Mouse (Mus musculus): ENCODE measurements around the gene Slc13a2.

The Slc13a2 gene

DNA sequence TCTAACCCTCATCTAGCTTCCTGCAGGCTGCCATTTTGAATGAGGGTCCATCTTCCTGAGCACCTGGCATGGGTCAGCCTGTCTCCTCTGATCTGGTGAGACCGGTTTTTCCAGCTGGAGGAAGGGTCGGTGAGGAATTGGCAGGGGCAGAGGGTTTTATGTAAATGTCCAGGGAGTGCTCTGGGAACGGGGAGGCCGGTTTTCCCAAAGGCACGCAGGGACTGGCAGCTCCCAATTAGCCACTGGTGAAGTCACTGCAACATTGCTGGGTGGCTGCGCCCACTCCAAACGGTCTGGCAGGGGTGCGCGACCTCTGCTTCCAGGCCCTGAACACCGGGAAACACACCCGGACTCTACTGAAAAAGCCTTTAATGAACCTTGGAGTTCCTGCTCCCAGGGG lies 25.1 kb downstream of the Slc13a2 start:
- DNase-seq (ENCODE audit: low read depth, low spot score) = no peak

- DNase-seq (ENCODE audit: low read depth, low spot score) = no peak
Measured at GRCm38 (mm10) chr11:78392728-78393127, 29.3 kb downstream of the Slc13a2 start.

DNA sequence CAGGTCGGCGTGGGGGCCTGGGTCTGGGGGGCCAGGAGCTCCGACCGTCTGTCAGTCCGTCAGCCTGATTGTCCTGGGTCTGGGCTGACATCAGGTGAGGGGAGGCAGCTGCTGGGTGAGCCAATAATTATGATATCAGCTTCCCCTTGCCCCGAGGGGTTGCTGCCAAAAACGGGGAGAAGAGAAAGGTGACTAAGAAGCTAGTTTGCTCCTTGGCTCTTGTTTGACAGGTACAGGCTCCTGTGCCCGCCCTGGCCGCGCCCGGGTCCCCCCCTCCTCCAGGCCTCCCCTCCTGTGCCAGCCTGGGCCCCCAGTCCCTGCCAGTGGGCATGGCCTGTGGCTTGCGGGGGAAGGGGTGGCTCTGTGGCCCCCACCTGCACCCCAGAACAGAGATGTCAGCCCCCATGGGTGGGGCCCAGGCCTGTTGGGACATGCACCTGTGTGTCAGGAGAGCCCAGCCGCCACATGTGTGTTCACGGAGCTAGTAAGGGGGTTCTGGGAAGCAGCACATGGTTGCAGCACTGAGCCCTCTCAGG lies 35.4 kb downstream of the Slc13a2 start, which contains the start of gene Foxn1:
Gene Foxn1 (minus strand): TSS at position 51 of the 536 bp plus-strand sequence.
- DNase-seq (ENCODE audit: low read depth, low spot score) = no peak

DNA sequence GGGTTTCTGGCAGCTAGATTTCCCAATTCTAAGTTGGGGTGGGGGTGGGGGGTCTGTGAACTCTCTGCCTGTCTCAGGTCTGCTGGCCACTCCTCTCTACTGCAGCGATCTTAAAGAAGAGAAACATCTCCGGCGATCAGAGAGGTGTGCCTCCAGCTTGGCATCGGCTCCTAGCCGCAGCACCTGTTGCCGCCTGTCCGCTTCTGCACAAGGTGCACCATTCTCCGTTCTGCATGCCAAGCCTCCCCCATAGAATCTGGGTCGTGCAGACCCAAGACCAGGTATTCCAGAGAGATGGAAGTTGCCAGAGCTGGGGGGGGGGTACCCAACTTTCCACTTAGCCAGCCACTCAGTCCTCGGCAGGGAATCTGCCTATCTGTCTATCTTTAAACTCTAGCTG lies 36.2 kb downstream of the Slc13a2 start:
- no peak for DNase-seq (ENCODE audit: low read depth, low spot score)

DNA sequence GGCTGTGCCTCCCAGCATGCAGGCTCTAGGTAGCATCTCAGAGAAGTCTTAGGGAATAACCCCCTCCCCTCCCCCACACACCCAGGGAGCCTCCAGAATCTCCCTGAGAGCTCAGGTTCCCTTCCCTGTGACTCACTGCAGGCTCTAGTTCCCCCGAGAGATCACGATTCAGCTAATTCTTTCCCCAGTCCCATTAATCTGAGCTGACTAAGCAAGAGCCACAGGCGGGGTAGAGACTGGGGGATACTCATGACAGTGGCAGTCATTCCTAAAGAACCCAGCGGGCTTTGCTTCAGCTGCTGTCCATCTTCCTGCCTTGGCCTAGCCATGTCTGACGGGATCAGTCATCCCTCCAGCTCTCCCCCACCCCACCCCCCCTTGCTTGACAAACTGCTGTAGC lies 39.3 kb downstream of the Slc13a2 start:
- DNase-seq (ENCODE audit: low read depth, low spot score) = no peak

- DNase-seq (ENCODE audit: low read depth, low spot score) = no peak
Measured at GRCm38 (mm10) chr11:78382286-78382685, 39.7 kb downstream of the Slc13a2 start.

GRCm38 (mm10) chr11:78380996-78381395 lies 41.0 kb downstream of the Slc13a2 start:
- DNase-seq (ENCODE audit: low read depth, low spot score) = no peak

- DNase-seq (ENCODE audit: low read depth, low spot score) = no peak
Measured at GRCm38 (mm10) chr11:78380351-78380750, 41.7 kb downstream of the Slc13a2 start.

DNA sequence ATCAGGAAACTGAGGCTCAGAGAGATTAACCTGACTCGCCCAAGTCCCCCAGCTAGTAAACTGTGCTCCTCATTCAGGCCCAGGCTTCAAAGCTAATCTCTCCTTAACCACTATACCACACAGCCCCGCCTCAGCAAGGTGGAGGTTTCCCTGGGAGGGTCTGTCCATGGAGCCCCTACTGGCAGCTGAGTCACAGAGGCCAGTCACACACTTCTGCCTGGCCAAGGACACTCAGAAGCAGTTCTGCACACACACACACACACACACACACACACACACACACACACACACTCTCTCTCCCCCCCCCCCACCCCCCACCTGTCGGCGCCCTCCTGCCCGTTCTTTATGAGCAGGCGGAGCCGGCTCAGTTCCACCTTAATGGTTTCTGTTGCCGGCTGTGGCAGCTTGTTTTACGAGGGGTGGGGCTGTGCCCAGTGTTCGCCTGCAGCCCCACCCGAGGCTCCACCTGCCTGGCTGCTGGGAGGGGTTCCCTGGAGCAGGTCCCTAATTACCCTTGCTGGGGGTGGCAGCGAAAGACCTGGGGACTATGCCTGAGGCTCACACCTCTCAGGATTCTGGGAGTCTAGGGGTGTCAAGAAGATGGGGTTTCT lies 44.4 kb downstream of the Slc13a2 start:
- DNase-seq (ENCODE audit: low read depth, low spot score) = no peak

- no peak for DNase-seq (ENCODE audit: low read depth, low spot score)
Measured at GRCm38 (mm10) chr11:78374147-78374546, 47.9 kb downstream of the Slc13a2 start.

GRCm38 (mm10) chr11:78372610-78373009 lies 49.4 kb downstream of the Slc13a2 start:
- no peak for DNase-seq (ENCODE audit: low read depth, low spot score)

DNA sequence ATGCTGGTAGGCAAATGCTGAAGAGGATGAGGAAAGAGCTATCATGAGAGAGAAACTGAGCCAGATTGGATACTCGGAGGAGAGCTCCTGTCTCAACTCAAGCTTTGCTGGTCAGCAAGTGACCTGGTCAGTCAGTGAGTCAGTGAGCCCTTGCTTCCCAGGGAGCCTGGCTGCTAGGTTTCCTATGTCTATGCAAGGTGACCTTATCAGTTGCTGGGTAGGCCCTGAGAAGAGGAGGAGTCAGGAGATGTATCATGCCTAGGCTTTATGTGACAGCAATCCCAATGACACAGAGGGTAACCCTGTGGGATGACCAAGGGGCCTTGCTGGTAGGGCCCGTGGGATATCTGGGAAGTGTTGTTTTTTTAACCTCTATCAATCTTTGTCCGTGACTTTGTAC lies 49.9 kb downstream of the Slc13a2 start:
- no peak for DNase-seq (ENCODE audit: low read depth, low spot score)

GRCm38 (mm10) chr11:78371711-78372110 lies 50.3 kb downstream of the Slc13a2 start:
- DNase-seq (ENCODE audit: low read depth, low spot score) = no peak

DNA sequence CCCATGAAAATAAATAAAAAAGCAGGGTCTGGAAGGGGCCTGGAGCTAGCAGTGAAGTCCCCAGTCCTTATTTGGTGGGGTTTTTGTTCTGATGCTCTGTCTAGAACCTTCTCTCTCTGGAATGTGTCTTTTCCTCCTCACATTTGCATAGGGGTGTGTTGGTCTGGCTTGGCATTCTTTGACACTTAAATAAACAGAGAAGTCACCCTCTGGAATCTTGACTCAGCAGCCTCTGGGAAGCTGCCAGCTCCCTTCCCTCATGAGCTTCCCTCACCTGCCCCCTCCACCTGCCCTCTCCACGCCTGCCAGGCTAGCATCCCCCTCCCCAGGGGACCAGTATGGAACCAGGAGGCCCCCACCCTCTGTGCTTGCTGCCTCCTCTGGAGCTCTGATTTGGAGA lies 51.6 kb downstream of the Slc13a2 start:
- DNase-seq (ENCODE audit: low read depth, low spot score) = no peak

DNA sequence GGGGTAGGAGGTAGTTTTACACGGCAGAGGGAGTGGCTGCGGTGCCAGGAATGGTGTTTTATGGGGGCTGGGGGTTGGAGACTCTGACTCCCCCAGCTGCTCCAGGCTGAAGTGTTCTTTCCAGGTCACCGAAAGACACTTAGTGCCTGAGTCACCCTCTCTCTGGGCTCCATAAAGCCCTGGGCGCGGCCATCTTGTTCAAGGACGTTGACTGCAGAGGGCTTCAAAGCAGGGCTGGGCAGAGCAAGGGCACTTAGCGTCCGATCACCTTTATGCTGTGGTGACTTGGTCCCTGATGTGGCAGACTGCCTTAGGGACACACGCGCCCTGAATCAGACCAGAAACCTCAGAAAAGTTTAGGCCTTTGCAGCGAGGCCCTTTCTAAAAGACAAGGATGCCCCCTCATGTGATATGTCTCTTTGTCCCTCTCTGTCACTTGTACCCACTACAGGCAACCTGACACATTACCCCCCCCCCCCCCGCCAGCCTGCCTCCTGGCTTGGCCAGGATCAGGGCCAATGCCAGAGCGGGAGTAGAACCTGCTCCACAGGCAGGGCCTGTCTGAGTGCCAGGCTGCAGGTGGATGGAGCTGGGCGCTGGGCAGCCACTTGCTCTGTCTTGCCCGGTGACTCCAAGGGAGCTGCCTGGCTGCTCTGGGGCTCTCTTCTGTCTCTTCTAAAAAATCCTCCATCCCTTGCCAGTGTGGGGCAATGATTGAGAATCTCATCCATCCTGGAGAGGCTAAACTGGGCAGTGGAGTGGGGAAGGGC lies 54.4 kb downstream of the Slc13a2 start:
- no peak for DNase-seq (ENCODE audit: low read depth, low spot score)

DNA sequence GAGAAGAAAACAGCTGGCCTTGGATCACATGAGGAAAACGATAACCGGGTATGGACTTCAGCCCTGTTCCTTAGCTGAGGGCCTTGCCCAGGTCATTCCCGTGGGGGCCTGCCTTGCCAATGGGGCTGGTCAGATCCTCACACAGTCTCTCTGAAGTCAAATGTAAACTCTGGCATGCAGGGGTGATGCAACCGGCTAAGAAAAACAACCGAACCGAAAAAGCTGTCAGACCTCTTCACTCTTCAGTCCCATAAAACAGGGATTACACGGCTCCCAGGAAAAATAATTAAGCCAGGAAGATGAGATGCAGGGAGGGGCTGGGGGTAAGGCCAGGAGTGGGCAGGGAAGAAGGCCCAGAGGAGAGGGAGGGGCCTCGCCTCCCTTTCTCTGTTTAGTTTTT lies 57.9 kb downstream of the Slc13a2 start:
- DNase-seq (ENCODE audit: low read depth, low spot score) = no peak

- no peak for DNase-seq (ENCODE audit: low read depth, low spot score)
Measured at GRCm38 (mm10) chr11:78363309-78364007, 58.6 kb downstream of the Slc13a2 start.

GRCm38 (mm10) chr11:78360789-78361131 lies 61.3 kb downstream of the Slc13a2 start:
- DNase-seq (ENCODE audit: low read depth, low spot score) = no peak

DNA sequence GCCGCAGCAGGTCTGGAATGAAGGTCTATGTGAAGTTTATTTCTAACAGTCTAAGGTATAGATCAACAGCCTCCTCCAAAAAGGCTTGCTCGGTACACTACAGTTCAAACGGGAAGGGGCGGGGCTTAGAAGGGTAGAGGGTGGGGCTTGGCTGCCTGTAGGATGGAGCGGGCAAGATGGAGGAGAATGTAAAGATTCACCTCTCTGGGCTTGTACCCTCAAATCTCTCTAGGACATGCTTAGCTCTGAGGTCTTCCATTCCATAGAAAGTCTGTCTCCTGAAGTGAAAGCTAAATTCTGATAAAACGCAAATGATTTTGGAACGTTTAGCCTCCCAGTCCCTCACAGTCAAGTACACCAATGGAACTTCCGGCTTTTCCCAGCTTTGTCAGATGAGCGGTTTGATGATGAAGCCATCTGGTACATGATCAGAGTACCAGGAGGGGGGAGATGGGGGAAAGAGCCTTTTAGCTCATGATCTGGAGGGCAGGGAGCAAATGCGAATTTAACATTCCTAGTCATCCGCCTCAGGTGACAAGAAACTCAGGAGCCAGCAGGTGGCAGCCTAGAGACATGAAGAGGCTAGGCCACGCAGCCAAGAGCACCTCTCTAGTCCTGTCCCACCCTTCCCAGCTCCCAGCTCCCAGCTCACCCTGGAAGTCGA lies 61.8 kb downstream of the Slc13a2 start:
- DNase-seq (ENCODE audit: low read depth, low spot score) = peak; percentile 57

DNA sequence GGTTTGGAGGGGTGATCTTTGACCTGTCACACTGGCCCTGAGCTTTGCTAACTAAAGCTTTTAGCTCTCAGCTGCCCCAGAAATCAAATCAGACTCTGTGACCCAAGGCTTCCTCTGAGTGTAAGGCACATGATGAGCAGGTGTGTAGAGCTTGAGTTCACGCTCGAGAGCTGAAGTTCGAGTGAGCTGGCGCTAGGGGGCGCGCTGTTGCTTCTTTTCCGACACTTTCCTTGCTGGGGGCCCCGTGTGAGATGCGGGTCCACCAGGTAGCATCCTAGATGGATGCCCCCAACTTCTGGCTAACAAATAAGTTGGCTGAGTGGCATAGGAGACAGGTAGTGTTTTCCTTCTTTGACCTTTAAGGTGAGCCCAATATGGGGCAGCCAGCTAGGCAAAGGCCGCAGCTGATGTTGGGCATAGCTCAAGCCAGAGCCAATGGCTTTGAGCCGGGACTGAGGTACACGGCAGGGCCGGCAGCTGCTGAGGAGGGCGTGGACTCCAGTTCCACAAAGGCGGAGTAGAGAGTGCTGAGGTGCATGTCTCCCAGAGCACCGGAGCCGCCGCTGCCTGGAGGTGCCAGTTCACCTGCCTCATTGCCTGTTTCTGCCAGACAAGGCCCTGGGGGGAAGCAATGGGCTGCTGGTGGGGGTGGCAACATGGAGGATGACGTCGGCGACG lies 63.5 kb downstream of the Slc13a2 start:
- no peak for DNase-seq (ENCODE audit: low read depth, low spot score)

DNA sequence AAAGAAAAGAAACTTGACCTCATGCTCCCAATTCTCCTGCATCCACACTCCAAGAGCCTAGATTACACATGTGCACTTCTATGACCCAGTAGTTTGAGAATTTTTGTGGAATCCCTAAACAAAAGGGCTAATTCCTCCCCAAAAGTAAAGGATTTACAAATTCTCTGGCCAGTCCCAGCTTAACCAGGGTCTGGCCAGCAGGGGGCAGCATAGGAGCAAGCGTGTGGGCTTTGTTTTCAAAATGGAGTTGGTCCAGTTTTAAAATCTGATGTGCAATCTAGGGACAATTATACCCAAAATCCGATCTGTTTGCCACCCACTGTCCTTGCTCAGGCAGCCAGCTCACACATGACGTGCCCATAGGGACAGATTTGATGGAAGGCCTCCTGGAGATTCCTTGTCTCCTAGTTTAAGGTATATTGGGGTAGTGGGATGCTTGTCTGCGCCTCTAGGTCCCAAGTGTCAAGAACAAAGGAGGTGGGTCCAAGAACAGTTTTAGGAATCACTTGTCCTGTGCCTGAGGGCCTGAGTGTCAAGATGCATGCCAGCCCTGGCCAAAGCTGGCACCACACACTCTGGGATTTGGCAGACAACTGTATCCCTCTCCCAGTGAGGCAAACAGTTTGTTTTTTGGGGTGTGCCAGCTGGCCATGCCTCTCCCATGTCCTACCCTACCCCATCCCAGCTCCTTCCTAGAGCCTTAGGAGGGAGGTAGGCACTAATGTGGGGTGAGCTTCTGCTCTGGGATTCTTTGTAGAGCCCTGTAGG lies 66.4 kb downstream of the Slc13a2 start:
- DNase-seq (ENCODE audit: low read depth, low spot score) = no peak

Measured in c-Kit-negative CD71-positive TER-119-positive erythroid progenitor cells, embryonic 14.5 days (primary cell).